In genomic region chr16:95860810-95861209, GRCm38 (mm10) we compare ENCODE assay signal across 11 mouse cellular contexts.
A peak's percentile ranks its signal among the peaks of the same experiment; 100 is the strongest.
DNase-seq lines count a peak whose midpoint lies in the region; ATAC-seq lines count a peak whose summit lies in the region.
"Had no signal": no experiment of that assay in that cellular context is flagged by ENCODE, and none has a peak within 500 bp of the region (broad histone marks: within the 10 kb centered on the region; RNA-seq: fewer than 3 reads in every experiment).

No protein-coding gene starts in this region.

- H3K4me1 ChIP-seq in heart, embryonic 13.5 days, result peaks cover 26% of the 10 kb centered on the region

- no peaks in the 10 kb centered on the region for H3K27me3 ChIP-seq in heart, embryonic 13.5 days (replicated peaks)

- no peak for DNase-seq in heart, adult 8-10 months (ENCODE audit: low spot score)
- peak; percentile 25 for DNase-seq in lung, postnatal 10 days
- no peak for DNase-seq in lung, postnatal 4 days
- DNase-seq in natural killer cell, adult 2 months (ENCODE audit: low spot score in 2 of 2), result peak; percentile 71 to 81
- no peak for DNase-seq in layer of hippocampus, postnatal 36 days
- no peak for DNase-seq in urinary bladder, adult 18-20 months (ENCODE audit: low spot score in 2 of 2)
- DNase-seq: embryo, embryonic 11 days; left cerebral cortex, postnatal 4 days had no signal

- H3K4me2 ChIP-seq in heart, embryonic 13.5 days, result no peak overlapping the region
- H3K4me2 ChIP-seq: midbrain, embryonic 11.5 days had no signal

- H3K36me3 ChIP-seq in heart, embryonic 13.5 days, result no peaks in the 10 kb centered on the region

- no peak overlapping the region for H3K4me3 ChIP-seq in heart, embryonic 13.5 days

- WGBS in heart, embryonic 13.5 days, result 72% methylated on average over 9 of the region's 9 CpGs

- H3K9me3 ChIP-seq in heart, embryonic 13.5 days, result no peaks in the 10 kb centered on the region

- ATAC-seq in heart, embryonic 13.5 days (ENCODE audit: extremely low read depth, insufficient number of reproducible peaks, low FRiP score, low TSS enrichment), result no peak
- ATAC-seq in granulocyte monocyte progenitor cell, adult 5-6 weeks (replicated peaks; ENCODE audit: poor library complexity, severe bottlenecking), result peak; percentile 61

- no peak overlapping the region for H3K9ac ChIP-seq in heart, embryonic 13.5 days

- peak overlapping the region; percentile 70 for H3K27ac ChIP-seq in heart, embryonic 13.5 days (replicated peaks)

Comparison
In these comparisons a context has a peak if more than half of its experiments do, and no peak if none do; other contexts are left out.
1. DNase-seq: peak in lung, postnatal 10 days (single experiment) and natural killer cell, adult 2 months (2 of 2); none in heart, adult 8-10 months (single experiment), lung, postnatal 4 days (0 of 2), layer of hippocampus, postnatal 36 days (0 of 2) and urinary bladder, adult 18-20 months (0 of 2).